Mouse (Mus musculus) stomach, postnatal 0 days (tissue): ENCODE measurements around the gene Ppfibp1.

ENCODE experiments used
- CTCF ChIP-seq: IDR thresholded peaks from 2 replicates; pipeline ENCODE4 v1.5.1; 2016; ENCODE audit warnings: antibody characterized with exemption, low read depth, mild to moderate bottlenecking, moderate library complexity
- EP300 ChIP-seq: optimal IDR thresholded peaks from 2 replicates; pipeline ENCODE3; 2016; ENCODE audit warnings: antibody characterized with exemption

- no peak for TF ChIP-seq EP300
- no peak for TF ChIP-seq CTCF
Measured at GRCm38 (mm10) chr6:146883426-146883825, 4.9 kb upstream of the Ppfibp1 start.
